Mouse (Mus musculus): Measurements from ENCODE around the gene Glyctk. TPM values are rescaled to one million over a fixed set of nuclear protein-coding genes. Genes with fewer than 3 reads are reported as not detected.
"Not testable (repeated sequence)": the region's sequence is repeated elsewhere in the genome, so short reads cannot be mapped to it uniquely, and the experiment has no call there.

Gene Glyctk
- polyA plus RNA-seq, 1 experiment from 2014 or later = 9.1 TPM

GRCm38 (mm10) chr9:106173363-106173762 is 15.4 kb upstream of the Glyctk start:
- Histone ChIP-seq H3K27me3 (no peaks in the 10 kb centered on the region), H3K27ac (no peak overlapping the region), H3K4me2 (peak overlapping the region; percentile 75), H3K36me3 (replicated peaks) (peaks cover 23% of the 10 kb centered on the region), H3K4me1 (peaks cover 38% of the 10 kb centered on the region), H3K9ac (peak overlapping the region; percentile 33; the same call in 1 of the 2 replicates), H3K4me3 (replicated peaks) (peak overlapping the region; percentile 92), H3K9me3 (no peaks in the 10 kb centered on the region)
- ATAC-seq (ENCODE audit: low FRiP score) = no peak
- WGBS = 65% methylated on average over 2 of the region's 2 CpGs

GRCm38 (mm10) chr9:106172527-106172926 is 14.6 kb upstream of the Glyctk start:
- H3K4me2 ChIP-seq = peak overlapping the region; percentile 75
- peak overlapping the region; percentile 92 for H3K4me3 ChIP-seq (replicated peaks)
- H3K27ac ChIP-seq = no peak overlapping the region
- no peak for ATAC-seq (ENCODE audit: low FRiP score)
- H3K4me1 ChIP-seq = peaks cover 38% of the 10 kb centered on the region
- H3K9me3 ChIP-seq = no peaks in the 10 kb centered on the region
- H3K9ac ChIP-seq = peak overlapping the region; percentile 83
- WGBS = 40% methylated on average over 3 of the region's 3 CpGs
- H3K36me3 ChIP-seq (replicated peaks) = peaks cover 14% of the 10 kb centered on the region
- H3K27me3 ChIP-seq = no peaks in the 10 kb centered on the region

GRCm38 (mm10) chr9:106171346-106172158 is 13.6 kb upstream of the Glyctk start:
- H3K27ac ChIP-seq = peak overlapping the region; percentile 97
- H3K9me3 ChIP-seq = no peaks in the 10 kb centered on the region
- H3K36me3 ChIP-seq (replicated peaks) = peaks cover 4% of the 10 kb centered on the region
- H3K4me1 ChIP-seq = peaks cover 38% of the 10 kb centered on the region
- peak; percentile 68 for ATAC-seq (ENCODE audit: low FRiP score)
- H3K4me2 ChIP-seq = peak overlapping the region; percentile 75
- peak overlapping the region; percentile 92 for H3K4me3 ChIP-seq (replicated peaks)
- WGBS = under 1% methylated on average over 30 of the region's 30 CpGs
- H3K9ac ChIP-seq = peak overlapping the region; percentile 83
- no peaks in the 10 kb centered on the region for H3K27me3 ChIP-seq

DNA sequence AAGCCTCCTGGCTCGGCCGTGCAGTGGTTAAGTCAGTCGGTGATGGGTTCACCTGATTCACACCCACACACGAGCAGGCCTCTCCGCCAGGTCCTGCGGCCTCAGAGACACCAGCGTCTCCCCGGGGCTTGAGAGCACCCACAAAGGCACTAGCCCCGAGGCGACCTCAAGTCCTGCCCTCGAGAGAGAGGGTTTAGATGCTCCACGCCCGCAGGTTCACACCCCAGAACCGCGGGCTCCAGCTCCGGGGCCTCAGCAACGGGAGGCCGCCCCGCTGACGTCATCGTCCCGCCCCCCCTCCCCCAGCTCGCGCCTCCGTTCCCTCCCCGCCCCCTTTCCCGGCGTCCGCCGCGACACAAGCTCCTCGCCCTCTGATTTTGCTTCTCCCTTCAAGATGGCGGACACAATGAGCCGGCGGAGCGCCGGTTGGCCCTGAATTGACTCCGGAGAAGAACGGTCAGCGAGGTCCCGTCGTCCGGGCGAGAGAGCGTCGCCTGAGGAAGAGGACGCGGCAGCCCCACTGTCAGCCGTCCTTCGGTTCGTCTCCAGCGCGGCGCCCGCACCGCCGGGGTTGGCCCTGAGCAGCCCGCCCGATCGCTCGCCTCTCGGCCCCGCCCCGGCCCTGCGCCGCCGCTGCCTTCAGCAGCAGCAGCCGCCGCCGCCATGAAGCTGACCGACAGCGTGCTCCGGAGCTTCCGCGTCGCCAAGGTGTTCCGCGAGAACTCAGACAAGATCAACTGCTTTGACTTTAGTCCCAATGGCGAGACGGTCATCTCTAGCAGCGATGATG is 12.8 kb upstream of the Glyctk start, which contains the start of gene Wdr82:
TSS of gene Wdr82 (plus strand) at position 373 of the 790 bp plus-strand sequence.
- under 1% methylated on average over 79 of the region's 81 CpGs for WGBS
- peak within 1 kb of the TSS; percentile 97 for H3K27ac ChIP-seq
- ATAC-seq (ENCODE audit: low FRiP score) = peak; percentile 93

DNA sequence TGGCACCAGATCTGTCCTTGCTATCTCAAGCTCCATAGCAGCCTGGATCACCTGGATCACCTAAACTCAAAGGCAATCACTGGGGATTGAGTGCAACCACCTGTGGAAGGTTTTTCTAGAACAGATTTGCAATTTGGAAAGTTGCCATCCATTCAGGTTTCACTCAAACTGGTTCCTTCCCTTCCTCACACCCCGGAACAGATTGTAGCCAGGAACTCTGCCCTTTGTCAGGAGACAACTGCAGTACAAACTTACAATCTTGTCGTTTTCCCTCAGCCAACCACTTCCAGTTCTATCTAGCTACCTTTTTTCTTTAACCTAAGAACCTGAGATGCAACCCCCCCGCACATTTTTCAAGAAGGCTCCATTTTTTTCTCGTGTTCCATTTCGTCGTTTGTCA is 12.0 kb upstream of the Glyctk start:
- no peaks in the 10 kb centered on the region for H3K27me3 ChIP-seq
- 36% methylated on average over 6 of the region's 6 CpGs for WGBS
- H3K9me3 ChIP-seq = no peaks in the 10 kb centered on the region
- H3K9ac ChIP-seq = no peak overlapping the region
- H3K36me3 ChIP-seq (replicated peaks) = no peaks in the 10 kb centered on the region
- H3K4me3 ChIP-seq (replicated peaks) = no peak overlapping the region
- peaks cover 29% of the 10 kb centered on the region for H3K4me1 ChIP-seq
- peak overlapping the region; percentile 75 for H3K4me2 ChIP-seq
- ATAC-seq (ENCODE audit: low FRiP score) = no peak
- H3K27ac ChIP-seq = no peak overlapping the region

More for the DNA sequence above, 12.8 kb upstream of the Glyctk start, which contains the start of gene Wdr82:
- H3K4me2 ChIP-seq = peak within 1 kb of the TSS; percentile 75
- H3K27me3 ChIP-seq = no peaks in the 10 kb centered on the region
- H3K36me3 ChIP-seq (replicated peaks) = no peaks in the 10 kb centered on the region
- H3K4me1 ChIP-seq = peaks cover 38% of the 10 kb centered on the region
- H3K9me3 ChIP-seq = no peaks in the 10 kb centered on the region
- peak within 1 kb of the TSS; percentile 92 for H3K4me3 ChIP-seq (replicated peaks)
- H3K9ac ChIP-seq = peak within 1 kb of the TSS; percentile 83

- H3K4me1 ChIP-seq = peaks cover 22% of the 10 kb centered on the region
- H3K27ac ChIP-seq; H3K9me3 ChIP-seq; H3K9ac ChIP-seq; H3K36me3 ChIP-seq (replicated peaks); ATAC-seq (ENCODE audit: low FRiP score); H3K4me3 ChIP-seq (replicated peaks); H3K4me2 ChIP-seq; H3K27me3 ChIP-seq: not testable (repeated sequence)
- 73% methylated on average over 1 of the region's 1 CpGs for WGBS
Observed at GRCm38 (mm10) chr9:106169006-106169405, 11.1 kb upstream of the Glyctk start.

DNA sequence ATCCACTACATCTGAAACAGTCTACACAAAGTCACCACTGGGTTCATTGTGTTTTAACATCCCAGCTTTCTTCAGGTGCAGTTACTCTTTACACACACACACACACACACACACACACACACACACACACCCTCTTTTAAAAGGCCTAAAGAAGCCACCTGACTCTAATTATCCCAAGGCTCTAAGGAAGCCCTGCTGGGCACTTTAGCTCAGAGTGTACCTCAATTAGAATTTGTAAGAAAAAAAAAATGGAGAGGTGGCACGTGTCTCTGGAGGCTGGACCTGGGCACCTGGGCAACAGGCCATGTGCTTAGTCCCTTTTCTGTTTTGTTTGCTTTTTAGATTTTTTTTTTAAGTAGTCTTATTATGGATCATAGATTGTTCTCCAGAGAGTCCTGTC is 9.8 kb upstream of the Glyctk start:
- H3K9me3 ChIP-seq = no peaks in the 10 kb centered on the region
- WGBS = 27% methylated on average over 1 of the region's 1 CpGs

GRCm38 (mm10) chr9:106167241-106167640 is 9.3 kb upstream of the Glyctk start:
- H3K4me1 ChIP-seq = peaks cover 8% of the 10 kb centered on the region
- WGBS = 78% methylated on average over 3 of the region's 3 CpGs
- no peak overlapping the region for H3K4me3 ChIP-seq (replicated peaks)
- no peak for ATAC-seq (ENCODE audit: low FRiP score)
- H3K9ac ChIP-seq = no peak overlapping the region
- no peaks in the 10 kb centered on the region for H3K9me3 ChIP-seq
- H3K4me2 ChIP-seq = no peak overlapping the region
- no peaks in the 10 kb centered on the region for H3K27me3 ChIP-seq
- no peak overlapping the region for H3K27ac ChIP-seq
- no peaks in the 10 kb centered on the region for H3K36me3 ChIP-seq (replicated peaks)

More for the DNA sequence above, 9.8 kb upstream of the Glyctk start:
- ATAC-seq (ENCODE audit: low FRiP score) = no peak
- no peak overlapping the region for H3K27ac ChIP-seq
- H3K4me2 ChIP-seq = no peak overlapping the region
- H3K4me1 ChIP-seq = peaks cover 10% of the 10 kb centered on the region
- no peaks in the 10 kb centered on the region for H3K27me3 ChIP-seq
- no peak overlapping the region for H3K4me3 ChIP-seq (replicated peaks)
- no peaks in the 10 kb centered on the region for H3K36me3 ChIP-seq (replicated peaks)
- H3K9ac ChIP-seq = no peak overlapping the region

DNA sequence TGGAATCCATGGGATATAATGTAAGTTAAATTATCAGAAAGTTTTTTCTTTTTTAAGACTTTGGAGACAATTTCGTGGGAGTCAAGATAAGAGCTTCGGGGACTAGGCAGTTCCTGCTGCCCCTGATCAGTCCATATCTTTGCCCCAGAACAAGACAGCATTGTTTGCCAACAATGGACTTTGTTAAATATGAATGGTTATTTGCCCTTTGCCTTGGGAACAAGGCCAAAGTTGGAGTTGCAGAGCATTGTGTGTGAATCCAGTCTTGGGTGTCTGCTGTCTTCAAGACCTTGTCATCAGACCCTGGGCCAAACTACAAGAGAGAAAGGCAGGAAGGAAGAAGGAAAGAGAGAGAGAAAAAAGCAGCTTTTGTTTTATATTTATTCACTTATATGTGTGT is 8.8 kb upstream of the Glyctk start:
- no peaks in the 10 kb centered on the region for H3K9me3 ChIP-seq
- H3K4me2 ChIP-seq = no peak overlapping the region
- no peaks in the 10 kb centered on the region for H3K36me3 ChIP-seq (replicated peaks)
- peaks cover 3% of the 10 kb centered on the region; the same call in 1 of the 2 replicates for H3K27me3 ChIP-seq
- 79% methylated on average over 2 of the region's 2 CpGs for WGBS
- no peak for ATAC-seq (ENCODE audit: low FRiP score)
- peaks cover 8% of the 10 kb centered on the region for H3K4me1 ChIP-seq
- H3K4me3 ChIP-seq (replicated peaks) = no peak overlapping the region
- no peak overlapping the region for H3K9ac ChIP-seq
- H3K27ac ChIP-seq = no peak overlapping the region

DNA sequence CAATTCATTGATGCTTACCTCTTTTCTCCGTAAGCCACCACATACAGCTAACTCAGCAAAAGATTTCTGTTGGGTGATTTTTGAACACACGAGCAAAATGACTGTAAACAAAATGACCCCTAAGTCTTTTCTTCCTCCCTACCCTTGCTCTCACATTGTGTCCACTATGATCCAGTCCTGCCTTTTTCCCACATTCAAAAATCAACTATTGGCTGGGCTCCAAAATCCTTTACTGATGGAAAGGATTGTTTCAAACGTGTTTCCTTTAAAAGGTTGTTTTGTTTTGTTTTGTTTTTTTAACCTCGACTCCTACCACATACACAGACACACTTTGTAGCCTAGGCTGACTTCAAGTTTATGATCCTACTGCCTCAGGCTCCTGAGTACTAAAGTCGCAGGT is 2.5 kb upstream of the Glyctk start:
- 48% methylated on average over 5 of the region's 5 CpGs for WGBS
- H3K27me3 ChIP-seq = peaks cover 11% of the 10 kb centered on the region
- peak overlapping the region; percentile 52 for H3K4me3 ChIP-seq (replicated peaks)
- peak overlapping the region; percentile 57 for H3K4me2 ChIP-seq
- peaks cover 25% of the 10 kb centered on the region for H3K4me1 ChIP-seq
- peak overlapping the region; percentile 53; the same call in 1 of the 2 replicates for H3K9ac ChIP-seq
- no peak for ATAC-seq (ENCODE audit: low FRiP score)
- no peaks in the 10 kb centered on the region for H3K9me3 ChIP-seq
- peak overlapping the region; percentile 94 for H3K27ac ChIP-seq
- H3K36me3 ChIP-seq (replicated peaks) = no peaks in the 10 kb centered on the region

DNA sequence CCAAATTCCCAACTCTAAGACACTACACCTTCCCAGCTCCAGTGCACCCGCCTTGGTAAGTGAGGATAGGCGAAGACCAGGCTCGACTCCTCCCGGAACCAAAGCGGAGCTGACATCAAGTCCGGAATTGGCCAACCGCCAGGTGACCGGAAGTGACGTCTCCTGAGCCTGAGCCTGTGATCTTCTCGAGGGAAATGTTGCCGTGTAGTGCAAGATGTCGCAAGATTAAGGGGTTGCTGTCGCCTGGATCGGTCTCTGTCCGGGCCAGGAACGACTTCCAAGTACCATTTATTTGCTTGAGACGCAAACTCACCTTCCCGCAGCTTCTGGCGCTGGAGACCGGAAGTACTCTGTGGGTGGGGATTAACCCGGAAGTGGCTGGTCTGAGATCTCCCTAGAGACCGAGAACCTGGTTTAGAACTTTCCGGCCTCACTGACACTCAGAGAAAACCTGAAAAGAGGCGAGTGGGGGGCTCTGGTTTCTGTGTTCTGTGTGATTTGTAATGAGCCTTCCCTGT is 1.9 kb upstream of the Glyctk start:
- peak overlapping the region; percentile 53 for H3K9ac ChIP-seq
- H3K9me3 ChIP-seq = no peaks in the 10 kb centered on the region
- peak overlapping the region; percentile 94 for H3K27ac ChIP-seq
- peaks cover 12% of the 10 kb centered on the region for H3K27me3 ChIP-seq
- no peaks in the 10 kb centered on the region for H3K36me3 ChIP-seq (replicated peaks)
- peaks cover 31% of the 10 kb centered on the region for H3K4me1 ChIP-seq
- H3K4me2 ChIP-seq = peak overlapping the region; percentile 57
- peak overlapping the region; percentile 52 for H3K4me3 ChIP-seq (replicated peaks)
- peak; percentile 72 for ATAC-seq (ENCODE audit: low FRiP score)
- WGBS = 5% methylated on average over 24 of the region's 24 CpGs

DNA sequence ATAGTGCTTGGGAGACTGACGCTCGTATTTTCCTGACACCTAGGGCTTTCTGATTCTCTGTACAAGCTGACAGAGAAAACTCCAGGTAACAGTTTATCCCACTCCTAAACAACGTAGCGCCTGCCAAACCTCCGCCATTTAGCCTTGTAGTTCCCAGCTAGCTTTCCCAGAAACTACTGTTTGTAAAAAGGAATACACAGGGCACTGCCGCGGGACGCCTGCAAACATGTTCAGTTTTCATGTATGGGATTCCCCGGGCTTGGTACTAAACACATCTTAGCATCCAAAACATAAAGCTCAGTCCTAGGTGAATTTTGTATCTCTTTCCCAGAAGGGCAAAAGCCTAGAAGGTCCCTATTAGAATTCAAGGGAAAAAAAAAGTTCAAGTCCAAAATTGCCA is 1.3 kb upstream of the Glyctk start:
- no peak overlapping the region for H3K9ac ChIP-seq
- no peaks in the 10 kb centered on the region for H3K9me3 ChIP-seq
- H3K4me3 ChIP-seq (replicated peaks) = no peak overlapping the region
- WGBS = 84% methylated on average over 9 of the region's 9 CpGs
- peaks cover 34% of the 10 kb centered on the region for H3K4me1 ChIP-seq
- H3K4me2 ChIP-seq = peak overlapping the region; percentile 57
- ATAC-seq (ENCODE audit: low FRiP score) = no peak
- H3K27me3 ChIP-seq = peaks cover 12% of the 10 kb centered on the region
- H3K36me3 ChIP-seq (replicated peaks) = 0 out of 2 replicates have a peak, but pooled peaks cover under 1% of the 10 kb centered on the region
- no peak overlapping the region for H3K27ac ChIP-seq
